ENCODE assay signal across 10 mouse cellular contexts in genomic region chr13:48706385-48706951, GRCm38 (mm10). TPM values are rescaled to one million over a fixed set of nuclear protein-coding genes. Genes with fewer than 3 reads are reported as not detected.
DNase-seq lines count a peak whose midpoint lies in the region; ATAC-seq and TF ChIP-seq lines count a peak whose summit lies in the region.
"Had no signal": no experiment of that assay in that cellular context is flagged by ENCODE, and none has a peak within 500 bp of the region (broad histone marks: within the 10 kb centered on the region; RNA-seq: fewer than 3 reads in every experiment).

No protein-coding gene starts in this region.

- H3K36me3 ChIP-seq in lung, embryonic 15.5 days: no peaks in the 10 kb centered on the region
- H3K36me3 ChIP-seq in forebrain, embryonic 13.5 days (ENCODE audit: poor library complexity, severe bottlenecking): no peaks in the 10 kb centered on the region
- no peaks in the 10 kb centered on the region for H3K36me3 ChIP-seq in liver, embryonic 13.5 days
- no peaks in the 10 kb centered on the region for H3K36me3 ChIP-seq in stomach, postnatal 0 days (ENCODE audit: control insufficient read depth, insufficient read depth, low read length)

- peak; percentile 68 for ATAC-seq in lung, embryonic 15.5 days (ENCODE audit: borderline replicate concordance, extremely low read depth, low FRiP score, low TSS enrichment)
- ATAC-seq in forebrain, embryonic 13.5 days: peak; percentile 86
- no peak for ATAC-seq in liver, embryonic 13.5 days (ENCODE audit: low read depth)
- ATAC-seq in stomach, postnatal 0 days (ENCODE audit: low FRiP score, low TSS enrichment): peak; percentile 51; the same call in 1 of the 2 replicates

- TF ChIP-seq POLR2A in lung, adult 2 months (IDR thresholded peaks at IDR 0.05; ENCODE audit: borderline replicate concordance, extremely low read depth, low read depth, low read length): no peak

- H3K9ac ChIP-seq in lung, embryonic 15.5 days: peak overlapping the region; percentile 25
- peak overlapping the region; percentile 62 for H3K9ac ChIP-seq in forebrain, embryonic 13.5 days
- 0 out of 2 replicates have a peak overlapping the region, but pooled peaks have one; percentile 1 for H3K9ac ChIP-seq in liver, embryonic 13.5 days
- H3K9ac ChIP-seq in stomach, postnatal 0 days (ENCODE audit: low read length): peak overlapping the region; percentile 27; the same call in 1 of the 2 replicates

- peaks cover 3% of the 10 kb centered on the region; the same call in 1 of the 2 replicates for H3K4me1 ChIP-seq in lung, embryonic 15.5 days
- no peaks in the 10 kb centered on the region for H3K4me1 ChIP-seq in lung, adult 2 months (ENCODE audit: control insufficient read depth, insufficient read depth, low read length)
- peaks cover 13% of the 10 kb centered on the region for H3K4me1 ChIP-seq in forebrain, embryonic 13.5 days
- H3K4me1 ChIP-seq in liver, embryonic 13.5 days (replicated peaks): peaks cover 2% of the 10 kb centered on the region; the same call in 1 of the 2 replicates
- no peaks in the 10 kb centered on the region for H3K4me1 ChIP-seq in stomach, postnatal 0 days (replicated peaks; ENCODE audit: control insufficient read depth, insufficient read depth)

- no peak for TF ChIP-seq EP300 in stomach, postnatal 0 days (optimal IDR thresholded peaks at IDR 0.05)

- H3K9me3 ChIP-seq in lung, embryonic 15.5 days: no peaks in the 10 kb centered on the region
- no peaks in the 10 kb centered on the region for H3K9me3 ChIP-seq in forebrain, embryonic 13.5 days (replicated peaks)
- no peaks in the 10 kb centered on the region for H3K9me3 ChIP-seq in liver, embryonic 13.5 days (replicated peaks)
- no peaks in the 10 kb centered on the region for H3K9me3 ChIP-seq in stomach, postnatal 0 days (ENCODE audit: control insufficient read depth, low read length)

- no peak overlapping the region for H3K27ac ChIP-seq in lung, embryonic 15.5 days
- no peak overlapping the region for H3K27ac ChIP-seq in forebrain, embryonic 13.5 days
- H3K27ac ChIP-seq in liver, embryonic 13.5 days: no peak overlapping the region
- H3K27ac ChIP-seq in stomach, postnatal 0 days (replicated peaks): no peak overlapping the region

- TF ChIP-seq CTCF in lung, adult 2 months (IDR thresholded peaks at IDR 0.05; ENCODE audit: insufficient read depth, low read length): no peak
- no peak for TF ChIP-seq CTCF in stomach, postnatal 0 days (IDR thresholded peaks at IDR 0.05; ENCODE audit: low read depth)

- intact Hi-C loops in gastrocnemius, postnatal 14 days (cut with DNase I; ENCODE audit: low total_unique reads): no loop called here

- peak overlapping the region; percentile 61 for H3K4me2 ChIP-seq in lung, embryonic 15.5 days
- H3K4me2 ChIP-seq in forebrain, embryonic 13.5 days: peak overlapping the region; percentile 61
- H3K4me2 ChIP-seq in liver, embryonic 13.5 days: peak overlapping the region; percentile 34
- peak overlapping the region; percentile 47 for H3K4me2 ChIP-seq in stomach, postnatal 0 days (replicated peaks; ENCODE audit: low read depth)

- H3K4me3 ChIP-seq in lung, embryonic 15.5 days: peak overlapping the region; percentile 43
- H3K4me3 ChIP-seq in lung, adult 2 months (replicated peaks; ENCODE audit: extremely low read depth, low read depth, low read length): no peak overlapping the region
- peak overlapping the region; percentile 47 for H3K4me3 ChIP-seq in forebrain, embryonic 13.5 days
- peak overlapping the region; percentile 24 for H3K4me3 ChIP-seq in liver, embryonic 13.5 days (replicated peaks)
- H3K4me3 ChIP-seq in stomach, postnatal 0 days (ENCODE audit: low read depth, low read length): peak overlapping the region; percentile 33

- 4% methylated on average over 21 of the region's 21 CpGs for WGBS in lung, embryonic 15.5 days
- 6% methylated on average over 21 of the region's 21 CpGs for WGBS in lung, adult 2 months
- 3% methylated on average over 16 of the region's 21 CpGs for WGBS in forebrain, embryonic 13.5 days
- 7% methylated on average over 21 of the region's 21 CpGs for WGBS in liver, embryonic 13.5 days (ENCODE audit: insufficient replicate concordance)
- WGBS in stomach, postnatal 0 days: 4% methylated on average over 21 of the region's 21 CpGs

- DNase-seq in lung, adult 2 months: no peak
- no peak for DNase-seq in liver, embryonic 13.5 days
- peak; percentile 37 for DNase-seq in stomach, postnatal 0 days (ENCODE audit: low spot score)
- no peak for DNase-seq in gastrocnemius, postnatal 14 days
- DNase-seq in thymus, postnatal 36 days: no peak
- DNase-seq: right cerebral cortex, postnatal 14 days had no signal

- peaks cover 10% of the 10 kb centered on the region for H3K27me3 ChIP-seq in lung, embryonic 15.5 days
- H3K27me3 ChIP-seq in forebrain, embryonic 13.5 days: peaks cover 6% of the 10 kb centered on the region; the same call in 1 of the 2 replicates
- H3K27me3 ChIP-seq in liver, embryonic 13.5 days: peaks cover 3% of the 10 kb centered on the region; the same call in 1 of the 2 replicates
- no peaks in the 10 kb centered on the region for H3K27me3 ChIP-seq in stomach, postnatal 0 days (ENCODE audit: control insufficient read depth, insufficient read depth, low read length)

RNA-seq across cellular contexts. Expression of gene Barx1, which starts 43.7 kb away (rescaled TPM):
- 0.45 and 0.90 TPM in 2 replicates for polyA plus RNA-seq in lung, embryonic 15.5 days (2015; fragmentation: Nextera tagmentation; extraction: Ambion mirVana)
- polyA plus RNA-seq in lung, adult 2 months (2012; rRNA removed): 0.12 and 0.21 TPM in 2 replicates
- polyA plus RNA-seq in forebrain, embryonic 13.5 days (2015; fragmentation: Nextera tagmentation; extraction: Ambion mirVana): not detected in 2 replicates
- polyA plus RNA-seq in liver, embryonic 13.5 days (2015; fragmentation: Nextera tagmentation; extraction: Ambion mirVana): 1.1 and 1.2 TPM in 2 replicates
- polyA plus RNA-seq in stomach, postnatal 0 days (2015; fragmentation: Nextera tagmentation; extraction: Ambion mirVana): 164 and 201 TPM in 2 replicates
- not detected for total RNA-seq in gastrocnemius, postnatal 14 days (2021)
- total RNA-seq: adrenal gland, adult 18-20 months had no signal
- polyA plus RNA-seq: gonadal fat pad, adult 2 months had no signal

Comparison
In these comparisons a context has a peak if more than half of its experiments do, and no peak if none do; other contexts are left out.
1. H3K9ac ChIP-seq: peak in every context shown above with its lines; median percentile 62 in forebrain, embryonic 13.5 days; 27 in stomach, postnatal 0 days; 25 in lung, embryonic 15.5 days; 1 in liver, embryonic 13.5 days.
2. RNA of gene Barx1, which starts 43.7 kb away (polyA plus RNA-seq): 164 to 201 TPM in stomach, postnatal 0 days; 1.1 to 1.2 TPM in liver, embryonic 13.5 days, 0.45 to 0.90 TPM in lung, embryonic 15.5 days, 0.12 to 0.21 TPM in lung, adult 2 months and not detected in forebrain, embryonic 13.5 days; every median in the first group is over 10 times any median in the second.
3. Peak in every context shown above with its lines, with median percentiles within 50 percentile points of each other: H3K4me2 ChIP-seq.